Mouse (Mus musculus): ENCODE measurements around the gene Gpr88. TPM values are rescaled to one million over a fixed set of nuclear protein-coding genes. Genes with fewer than 3 reads are reported as not detected.

The Gpr88 gene
- polyA plus RNA-seq, 1 experiment from 2014 or later, result 1.6 TPM

- H3K27me3 ChIP-seq (replicated peaks; ENCODE audit: insufficient read depth, low read length), result no peaks in the 10 kb centered on the region
- no peak overlapping the region for H3K4me2 ChIP-seq (replicated peaks; ENCODE audit: low read depth, low read length)
- H3K27ac ChIP-seq (ENCODE audit: low read length), result no peak overlapping the region
- H3K36me3 ChIP-seq (ENCODE audit: insufficient read depth, low read length), result no peaks in the 10 kb centered on the region
- TF ChIP-seq EP300 (IDR thresholded peaks at IDR 0.05) (no peak), CTCF (IDR thresholded peaks at IDR 0.05) (no peak)
- no peaks in the 10 kb centered on the region for H3K9me3 ChIP-seq (ENCODE audit: low read length)
- DNase-seq (ENCODE audit: low spot score), result peak; percentile 62
- no peak overlapping the region for H3K4me3 ChIP-seq (ENCODE audit: low read depth, low read length)
- peak; percentile 50 for ATAC-seq
- no peaks in the 10 kb centered on the region for H3K4me1 ChIP-seq (ENCODE audit: insufficient read depth, low read depth, low read length)
- WGBS, result 52% methylated on average over 5 of the region's 5 CpGs
- no peak overlapping the region for H3K9ac ChIP-seq (replicated peaks; ENCODE audit: low read depth)
Measured at GRCm38 (mm10) chr3:116211639-116212038, 41.7 kb downstream of the Gpr88 start.

- Histone ChIP-seq H3K9me3 (ENCODE audit: low read length) (no peaks in the 10 kb centered on the region), H3K27ac (ENCODE audit: low read length) (no peak overlapping the region), H3K4me3 (ENCODE audit: low read depth, low read length) (no peak overlapping the region), H3K4me2 (replicated peaks; ENCODE audit: low read depth, low read length) (0 out of 2 replicates have a peak overlapping the region, but pooled peaks have one; percentile 5), H3K27me3 (replicated peaks; ENCODE audit: insufficient read depth, low read length) (no peaks in the 10 kb centered on the region), H3K36me3 (ENCODE audit: insufficient read depth, low read length) (no peaks in the 10 kb centered on the region), H3K4me1 (ENCODE audit: insufficient read depth, low read depth, low read length) (no peaks in the 10 kb centered on the region), H3K9ac (replicated peaks; ENCODE audit: low read depth) (no peak overlapping the region)
- no peak for TF ChIP-seq CTCF (IDR thresholded peaks at IDR 0.05)
- TF ChIP-seq EP300 (IDR thresholded peaks at IDR 0.05), result no peak
- WGBS, result 61% methylated on average over 8 of the region's 8 CpGs
- DNase-seq (ENCODE audit: low spot score), result peak; percentile 77
- ATAC-seq, result peak; percentile 77
Measured at GRCm38 (mm10) chr3:116210720-116211121, 42.6 kb downstream of the Gpr88 start.

GRCm38 (mm10) chr3:116209214-116209613, 44.1 kb downstream of the Gpr88 start:
- TF ChIP-seq CTCF (IDR thresholded peaks at IDR 0.05) (peak; percentile 42), EP300 (IDR thresholded peaks at IDR 0.05) (no peak)
- Histone ChIP-seq H3K27me3 (replicated peaks; ENCODE audit: insufficient read depth, low read length) (no peaks in the 10 kb centered on the region), H3K4me3 (ENCODE audit: low read depth, low read length) (no peak overlapping the region), H3K27ac (ENCODE audit: low read length) (no peak overlapping the region), H3K4me2 (replicated peaks; ENCODE audit: low read depth, low read length) (no peak overlapping the region), H3K36me3 (ENCODE audit: insufficient read depth, low read length) (no peaks in the 10 kb centered on the region), H3K4me1 (ENCODE audit: insufficient read depth, low read depth, low read length) (no peaks in the 10 kb centered on the region), H3K9ac (replicated peaks; ENCODE audit: low read depth) (no peak overlapping the region), H3K9me3 (ENCODE audit: low read length) (no peaks in the 10 kb centered on the region)
- ATAC-seq (no peak), DNase-seq (ENCODE audit: low spot score) (peak; percentile 41)
- 58% methylated on average over 8 of the region's 8 CpGs for WGBS

GRCm38 (mm10) chr3:116206306-116206834, 46.9 kb downstream of the Gpr88 start:
- ATAC-seq, result no peak
- Histone ChIP-seq H3K9me3 (ENCODE audit: low read length) (no peaks in the 10 kb centered on the region), H3K36me3 (ENCODE audit: insufficient read depth, low read length) (no peaks in the 10 kb centered on the region), H3K9ac (replicated peaks; ENCODE audit: low read depth) (no peak overlapping the region), H3K27ac (ENCODE audit: low read length) (no peak overlapping the region), H3K4me1 (ENCODE audit: insufficient read depth, low read depth, low read length) (no peaks in the 10 kb centered on the region), H3K4me2 (replicated peaks; ENCODE audit: low read depth, low read length) (no peak overlapping the region), H3K4me3 (ENCODE audit: low read depth, low read length) (no peak overlapping the region), H3K27me3 (replicated peaks; ENCODE audit: insufficient read depth, low read length) (no peaks in the 10 kb centered on the region)
- no peak for DNase-seq (ENCODE audit: low spot score)
- WGBS, result 46% methylated on average over 8 of the region's 8 CpGs
- no peak for TF ChIP-seq EP300 (IDR thresholded peaks at IDR 0.05)

- Histone ChIP-seq H3K4me2 (replicated peaks; ENCODE audit: low read depth, low read length) (no peak overlapping the region), H3K4me3 (ENCODE audit: low read depth, low read length) (no peak overlapping the region), H3K4me1 (ENCODE audit: insufficient read depth, low read depth, low read length) (no peaks in the 10 kb centered on the region), H3K27ac (ENCODE audit: low read length) (no peak overlapping the region), H3K36me3 (ENCODE audit: insufficient read depth, low read length) (no peaks in the 10 kb centered on the region), H3K27me3 (replicated peaks; ENCODE audit: insufficient read depth, low read length) (no peaks in the 10 kb centered on the region), H3K9me3 (ENCODE audit: low read length) (no peaks in the 10 kb centered on the region), H3K9ac (replicated peaks; ENCODE audit: low read depth) (no peak overlapping the region)
- ATAC-seq (peak; percentile 16; the same call in 1 of the 2 replicates), DNase-seq (ENCODE audit: low spot score) (no peak)
- 42% methylated on average over 13 of the region's 13 CpGs for WGBS
- TF ChIP-seq CTCF (IDR thresholded peaks at IDR 0.05), result no peak
- no peak for TF ChIP-seq EP300 (IDR thresholded peaks at IDR 0.05)
Measured at GRCm38 (mm10) chr3:116205346-116206219, 47.7 kb downstream of the Gpr88 start.

- no peak for TF ChIP-seq CTCF (IDR thresholded peaks at IDR 0.05)
- no peak for TF ChIP-seq EP300 (IDR thresholded peaks at IDR 0.05)
- no peak overlapping the region for H3K9ac ChIP-seq (replicated peaks; ENCODE audit: low read depth)
- H3K36me3 ChIP-seq (ENCODE audit: insufficient read depth, low read length), result no peaks in the 10 kb centered on the region
- H3K4me3 ChIP-seq (ENCODE audit: low read depth, low read length), result no peak overlapping the region
- H3K9me3 ChIP-seq (ENCODE audit: low read length), result no peaks in the 10 kb centered on the region
- no peak for ATAC-seq
- no peak for DNase-seq (ENCODE audit: low spot score)
- no peak overlapping the region for H3K4me2 ChIP-seq (replicated peaks; ENCODE audit: low read depth, low read length)
- 66% methylated on average over 9 of the region's 9 CpGs for WGBS
- peak overlapping the region; percentile 9; the same call in 1 of the 2 replicates for H3K27ac ChIP-seq (ENCODE audit: low read length)
- no peaks in the 10 kb centered on the region for H3K4me1 ChIP-seq (ENCODE audit: insufficient read depth, low read depth, low read length)
- H3K27me3 ChIP-seq (replicated peaks; ENCODE audit: insufficient read depth, low read length), result no peaks in the 10 kb centered on the region
Measured at GRCm38 (mm10) chr3:116204643-116205042, 48.7 kb downstream of the Gpr88 start.
